Mouse (Mus musculus): ENCODE measurements around the gene Rpf1. TPM values are rescaled to one million over a fixed set of nuclear protein-coding genes. Genes with fewer than 3 reads are reported as not detected.

The Rpf1 gene
- polyA plus RNA-seq, 1 experiment from 2014 or later: 60.3 TPM

- Histone ChIP-seq H3K4me1 (no peaks in the 10 kb centered on the region), H3K4me2 (no peak overlapping the region), H3K36me3 (no peaks in the 10 kb centered on the region), H3K4me3 (replicated peaks) (no peak overlapping the region), H3K27ac (no peak overlapping the region), H3K27me3 (no peaks in the 10 kb centered on the region), H3K9ac (no peak overlapping the region), H3K9me3 (replicated peaks) (no peaks in the 10 kb centered on the region)
- ATAC-seq (replicated peaks; ENCODE audit: low FRiP score): no peak
- 84% methylated on average over 7 of the region's 7 CpGs for WGBS
Measured at GRCm38 (mm10) chr3:146554816-146555215, 33.6 kb upstream of the Rpf1 start.

- H3K27ac ChIP-seq: no peak overlapping the region
- no peak overlapping the region for H3K4me3 ChIP-seq (replicated peaks)
- 15% methylated on average over 1 of the region's 1 CpGs for WGBS
- H3K9ac ChIP-seq: no peak overlapping the region
- no peak for ATAC-seq (replicated peaks; ENCODE audit: low FRiP score)
- H3K4me2 ChIP-seq: no peak overlapping the region
- H3K4me1 ChIP-seq: no peaks in the 10 kb centered on the region
- no peaks in the 10 kb centered on the region; the same call in 1 of the 2 replicates for H3K9me3 ChIP-seq (replicated peaks)
- no peaks in the 10 kb centered on the region for H3K36me3 ChIP-seq
- no peaks in the 10 kb centered on the region for H3K27me3 ChIP-seq
Measured at GRCm38 (mm10) chr3:146543632-146544031, 22.4 kb upstream of the Rpf1 start.

GRCm38 (mm10) chr3:146540521-146541273 is 19.5 kb upstream of the Rpf1 start:
- no peak for ATAC-seq (replicated peaks; ENCODE audit: low FRiP score)
- 56% methylated on average over 4 of the region's 4 CpGs for WGBS

GRCm38 (mm10) chr3:146534986-146535385 is 13.8 kb upstream of the Rpf1 start:
- no peak overlapping the region for H3K4me2 ChIP-seq
- 65% methylated on average over 6 of the region's 6 CpGs for WGBS
- no peak overlapping the region for H3K4me3 ChIP-seq (replicated peaks)
- H3K27ac ChIP-seq: no peak overlapping the region
- no peaks in the 10 kb centered on the region for H3K9me3 ChIP-seq (replicated peaks)
- H3K9ac ChIP-seq: no peak overlapping the region
- H3K36me3 ChIP-seq: no peaks in the 10 kb centered on the region
- ATAC-seq (replicated peaks; ENCODE audit: low FRiP score): no peak
- no peaks in the 10 kb centered on the region for H3K27me3 ChIP-seq
- no peaks in the 10 kb centered on the region for H3K4me1 ChIP-seq

More at GRCm38 (mm10) chr3:146540521-146541273, 19.5 kb upstream of the Rpf1 start:
- Histone ChIP-seq H3K4me2 (no peak overlapping the region), H3K9ac (no peak overlapping the region), H3K27ac (no peak overlapping the region), H3K4me3 (replicated peaks) (no peak overlapping the region), H3K36me3 (no peaks in the 10 kb centered on the region), H3K4me1 (no peaks in the 10 kb centered on the region), H3K9me3 (replicated peaks) (no peaks in the 10 kb centered on the region; the same call in 1 of the 2 replicates), H3K27me3 (no peaks in the 10 kb centered on the region)

- no peak overlapping the region for H3K27ac ChIP-seq
- 56% methylated on average over 2 of the region's 2 CpGs for WGBS
- no peak overlapping the region for H3K9ac ChIP-seq
- no peak for ATAC-seq (replicated peaks; ENCODE audit: low FRiP score)
- H3K4me3 ChIP-seq (replicated peaks): no peak overlapping the region
- H3K4me2 ChIP-seq: no peak overlapping the region
- H3K4me1 ChIP-seq: no peaks in the 10 kb centered on the region
- no peaks in the 10 kb centered on the region for H3K9me3 ChIP-seq (replicated peaks)
- no peaks in the 10 kb centered on the region for H3K27me3 ChIP-seq
- H3K36me3 ChIP-seq: no peaks in the 10 kb centered on the region
Measured at GRCm38 (mm10) chr3:146528335-146528734, 7.1 kb upstream of the Rpf1 start.

- Histone ChIP-seq H3K9me3 (replicated peaks) (no peaks in the 10 kb centered on the region), H3K4me1 (peaks cover 5% of the 10 kb centered on the region; the same call in 1 of the 2 replicates), H3K27me3 (no peaks in the 10 kb centered on the region), H3K4me3 (replicated peaks) (peak overlapping the region; percentile 90), H3K27ac (peak overlapping the region; percentile 99), H3K4me2 (peak overlapping the region; percentile 74), H3K36me3 (peaks cover 22% of the 10 kb centered on the region), H3K9ac (peak overlapping the region; percentile 87)
- WGBS: 12% methylated on average over 8 of the region's 8 CpGs
- ATAC-seq (replicated peaks; ENCODE audit: low FRiP score): no peak
Measured at GRCm38 (mm10) chr3:146521652-146522020, 407 bp upstream of the Rpf1 start.

GRCm38 (mm10) chr3:146520226-146520797 is 917 bp downstream of the Rpf1 start:
- WGBS: 37% methylated on average over 5 of the region's 5 CpGs
- H3K27me3 ChIP-seq: no peaks in the 10 kb centered on the region
- no peaks in the 10 kb centered on the region for H3K9me3 ChIP-seq (replicated peaks)
- peak overlapping the region; percentile 99 for H3K27ac ChIP-seq
- ATAC-seq (replicated peaks; ENCODE audit: low FRiP score): 0 out of 2 replicates have a peak, but pooled peaks have one; percentile 4
- H3K36me3 ChIP-seq: peaks cover 27% of the 10 kb centered on the region
- H3K4me1 ChIP-seq: peaks cover 5% of the 10 kb centered on the region; the same call in 1 of the 2 replicates
- peak overlapping the region; percentile 90 for H3K4me3 ChIP-seq (replicated peaks)
- H3K4me2 ChIP-seq: peak overlapping the region; percentile 74
- H3K9ac ChIP-seq: peak overlapping the region; percentile 87

GRCm38 (mm10) chr3:146506711-146507110 is 14.5 kb downstream of the Rpf1 start:
- Histone ChIP-seq H3K9me3 (replicated peaks) (no peaks in the 10 kb centered on the region), H3K27ac (no peak overlapping the region), H3K4me1 (peaks cover 13% of the 10 kb centered on the region), H3K27me3 (no peaks in the 10 kb centered on the region), H3K36me3 (peaks cover 78% of the 10 kb centered on the region), H3K9ac (no peak overlapping the region), H3K4me2 (no peak overlapping the region), H3K4me3 (replicated peaks) (no peak overlapping the region)
- no peak for ATAC-seq (replicated peaks; ENCODE audit: low FRiP score)
- WGBS: 90% methylated on average over 7 of the region's 7 CpGs

GRCm38 (mm10) chr3:146501601-146502123 is 19.6 kb downstream of the Rpf1 start:
- Histone ChIP-seq H3K4me3 (replicated peaks) (peak overlapping the region; percentile 88), H3K27me3 (no peaks in the 10 kb centered on the region), H3K9ac (peak overlapping the region; percentile 84), H3K9me3 (replicated peaks) (no peaks in the 10 kb centered on the region), H3K4me1 (peaks cover 27% of the 10 kb centered on the region), H3K4me2 (peak overlapping the region; percentile 74), H3K36me3 (peaks cover 32% of the 10 kb centered on the region), H3K27ac (no peak overlapping the region)
- 54% methylated on average over 5 of the region's 5 CpGs for WGBS
- ATAC-seq (replicated peaks; ENCODE audit: low FRiP score): no peak

- Histone ChIP-seq H3K36me3 (peaks cover 25% of the 10 kb centered on the region), H3K9me3 (replicated peaks) (no peaks in the 10 kb centered on the region), H3K27ac (peak overlapping the region; percentile 96), H3K4me2 (peak overlapping the region; percentile 74), H3K9ac (peak overlapping the region; percentile 84), H3K27me3 (no peaks in the 10 kb centered on the region), H3K4me3 (replicated peaks) (peak overlapping the region; percentile 88), H3K4me1 (peaks cover 27% of the 10 kb centered on the region)
- 3% methylated on average over 5 of the region's 5 CpGs for WGBS
- ATAC-seq (replicated peaks; ENCODE audit: low FRiP score): no peak
Measured at GRCm38 (mm10) chr3:146500810-146501201, 20.4 kb downstream of the Rpf1 start.

GRCm38 (mm10) chr3:146500003-146500809 is 21.0 kb downstream of the Rpf1 start:
- Histone ChIP-seq H3K4me2 (peak overlapping the region; percentile 74), H3K27me3 (no peaks in the 10 kb centered on the region), H3K36me3 (peaks cover 19% of the 10 kb centered on the region), H3K4me3 (replicated peaks) (peak overlapping the region; percentile 88), H3K4me1 (peaks cover 27% of the 10 kb centered on the region), H3K27ac (peak overlapping the region; percentile 96), H3K9ac (peak overlapping the region; percentile 84), H3K9me3 (replicated peaks) (no peaks in the 10 kb centered on the region)
- ATAC-seq (replicated peaks; ENCODE audit: low FRiP score): peak; percentile 86
- under 1% methylated on average over 53 of the region's 57 CpGs for WGBS

Data from kidney, embryonic 15.5 days (tissue).